Mouse (Mus musculus): ENCODE measurements at regions not wholly inside any gene's neighbourhood (a gene's known extent, or its start where the extent isn't known, plus 50 kb on each side); places are given as distances from the start of the nearest gene placed in this dataset.

- no peak for TF ChIP-seq CTCF (conservative IDR thresholded peaks at IDR 0.05; ENCODE audit: low read length)
- no peak for TF ChIP-seq NANOG (IDR thresholded peaks at IDR 0.05; ENCODE audit: borderline replicate concordance, low read length)
- no peak for TF ChIP-seq POU5F1 (IDR thresholded peaks at IDR 0.05; ENCODE audit: borderline replicate concordance, low read length)
Observed at GRCm38 (mm10) chr12:92028354-92028753, 179.4 kb upstream of the Sel1l start.
